Mouse (Mus musculus) small intestine, adult 2 months (tissue): ENCODE measurements around the gene Sema4d.

ENCODE experiments used
- CTCF ChIP-seq: fragments of 200-500 bp; IDR thresholded peaks from 2 replicates; pipeline ENCODE4 v1.5.1; 2012; ENCODE audit warnings: low read depth, mild to moderate bottlenecking, control low read depth, inconsistent platforms, low read length, moderate library complexity, mixed read lengths; ENCODE audit not compliant: insufficient replicate concordance, insufficient read length; ENCODE audit errors: extremely low read depth
- POLR2A ChIP-seq: fragments of 200-500 bp; IDR thresholded peaks from 2 replicates; pipeline ENCODE4 v1.6.1; 2012; ENCODE audit warnings: low read depth, mild to moderate bottlenecking, control low read depth, inconsistent platforms, low read length, moderate library complexity

- TF ChIP-seq CTCF (no peak), POLR2A (no peak)
These were observed 116.5 kb downstream of the Sema4d start for GRCm38 (mm10) chr13:51677041-51677440.
